Mouse (Mus musculus): ENCODE data around the gene Olfr651. TPM values are rescaled to one million over a fixed set of nuclear protein-coding genes. Genes with fewer than 3 reads are reported as not detected.
A peak's percentile ranks its signal among the peaks of the same experiment; 100 is the strongest.

The Olfr651 gene
- polyA plus RNA-seq, 1 experiment, result not detected

GRCm38 (mm10) chr7:104580846-104581245 is 30.9 kb downstream of the Olfr651 start:
- Histone ChIP-seq H3K4me1 (ENCODE audit: control insufficient read depth, insufficient read depth, insufficient read length) (no peaks in the 10 kb centered on the region), H3K4me3 (ENCODE audit: extremely low read depth, insufficient read depth, insufficient read length) (no peak overlapping the region), H3K27me3 (ENCODE audit: control insufficient read depth, insufficient read depth, low read length) (no peaks in the 10 kb centered on the region), H3K36me3 (ENCODE audit: control insufficient read depth, insufficient read depth, low read length) (no peaks in the 10 kb centered on the region), H3K27ac (ENCODE audit: insufficient read depth, low read length) (no peak overlapping the region)
- TF ChIP-seq CTCF (IDR thresholded peaks at IDR 0.05; ENCODE audit: extremely low read depth, insufficient read depth, insufficient read length, insufficient replicate concordance) (no peak), POLR2A (IDR thresholded peaks at IDR 0.05; ENCODE audit: low read depth, low read length) (no peak)
- no peak for DNase-seq (ENCODE audit: low read depth in 1 of 2, low spot score in 2 of 2)
- 89% methylated on average over 4 of the region's 4 CpGs for WGBS

GRCm38 (mm10) chr7:104581429-104581828 is 31.5 kb downstream of the Olfr651 start:
- H3K36me3 ChIP-seq (ENCODE audit: control insufficient read depth, insufficient read depth, low read length), result no peaks in the 10 kb centered on the region
- no peaks in the 10 kb centered on the region for H3K27me3 ChIP-seq (ENCODE audit: control insufficient read depth, insufficient read depth, low read length)
- WGBS, result 92% methylated on average over 4 of the region's 4 CpGs
- no peak overlapping the region for H3K4me3 ChIP-seq (ENCODE audit: extremely low read depth, insufficient read depth, insufficient read length)
- no peaks in the 10 kb centered on the region for H3K4me1 ChIP-seq (ENCODE audit: control insufficient read depth, insufficient read depth, insufficient read length)
- no peak overlapping the region for H3K27ac ChIP-seq (ENCODE audit: insufficient read depth, low read length)
- TF ChIP-seq CTCF (IDR thresholded peaks at IDR 0.05; ENCODE audit: extremely low read depth, insufficient read depth, insufficient read length, insufficient replicate concordance) (no peak), POLR2A (IDR thresholded peaks at IDR 0.05; ENCODE audit: low read depth, low read length) (no peak)
- no peak for DNase-seq (ENCODE audit: low read depth in 1 of 2, low spot score in 2 of 2)

GRCm38 (mm10) chr7:104586725-104587124 is 36.8 kb downstream of the Olfr651 start, which contains the start of gene Olfr654:
Olfr654 (plus strand) TSS chr7:104587025.
- H3K4me3 ChIP-seq (ENCODE audit: extremely low read depth, insufficient read depth, insufficient read length), result no peak within 1 kb of the TSS
- no peaks in the 10 kb centered on the region for H3K4me1 ChIP-seq (ENCODE audit: control insufficient read depth, insufficient read depth, insufficient read length)
- no peaks in the 10 kb centered on the region for H3K27me3 ChIP-seq (ENCODE audit: control insufficient read depth, insufficient read depth, low read length)
- no peak within 1 kb of the TSS for H3K27ac ChIP-seq (ENCODE audit: insufficient read depth, low read length)
- WGBS, result 86% methylated on average over 4 of the region's 4 CpGs
- no peaks in the 10 kb centered on the region for H3K36me3 ChIP-seq (ENCODE audit: control insufficient read depth, insufficient read depth, low read length)
- no peak for TF ChIP-seq CTCF (IDR thresholded peaks at IDR 0.05; ENCODE audit: extremely low read depth, insufficient read depth, insufficient read length, insufficient replicate concordance)
- no peak for TF ChIP-seq POLR2A (IDR thresholded peaks at IDR 0.05; ENCODE audit: low read depth, low read length)
- no peak for DNase-seq (ENCODE audit: low read depth in 1 of 2, low spot score in 2 of 2)

GRCm38 (mm10) chr7:104588274-104588673 is 38.3 kb downstream of the Olfr651 start:
- TF ChIP-seq CTCF (IDR thresholded peaks at IDR 0.05; ENCODE audit: extremely low read depth, insufficient read depth, insufficient read length, insufficient replicate concordance) (no peak), POLR2A (IDR thresholded peaks at IDR 0.05; ENCODE audit: low read depth, low read length) (no peak)
- no peak overlapping the region for H3K27ac ChIP-seq (ENCODE audit: insufficient read depth, low read length)
- H3K4me1 ChIP-seq (ENCODE audit: control insufficient read depth, insufficient read depth, insufficient read length), result no peaks in the 10 kb centered on the region
- 81% methylated on average over 5 of the region's 5 CpGs for WGBS
- H3K36me3 ChIP-seq (ENCODE audit: control insufficient read depth, insufficient read depth, low read length), result no peaks in the 10 kb centered on the region
- H3K27me3 ChIP-seq (ENCODE audit: control insufficient read depth, insufficient read depth, low read length), result no peaks in the 10 kb centered on the region
- no peak for DNase-seq (ENCODE audit: low read depth in 1 of 2, low spot score in 2 of 2)
- no peak overlapping the region for H3K4me3 ChIP-seq (ENCODE audit: extremely low read depth, insufficient read depth, insufficient read length)

DNA sequence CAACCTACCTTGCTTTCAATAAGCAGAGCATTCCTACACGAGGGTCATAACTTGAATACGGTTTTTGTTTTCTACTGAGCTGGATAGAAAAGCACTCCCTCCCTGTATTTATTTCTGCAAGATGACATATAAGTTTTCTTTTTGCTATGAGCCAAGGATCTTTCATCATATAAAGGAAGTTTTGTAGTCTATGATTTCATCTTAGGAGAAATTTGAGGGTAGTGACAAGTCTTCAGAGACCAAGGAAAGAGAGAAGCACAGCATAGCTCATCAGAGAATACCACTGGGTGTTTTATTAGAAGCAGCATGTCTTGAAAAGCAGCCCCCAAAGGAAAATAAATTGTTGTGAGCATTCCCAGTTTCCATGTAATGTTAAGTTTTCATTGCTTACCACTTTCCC is 51.7 kb downstream of the Olfr651 start, which contains the start of gene Olfr655:
TSS of gene Olfr655 (minus strand) at position 101 of the 400 bp plus-strand sequence.
- Histone ChIP-seq H3K4me1 (ENCODE audit: control insufficient read depth, insufficient read depth, insufficient read length) (no peaks in the 10 kb centered on the region), H3K27me3 (ENCODE audit: control insufficient read depth, insufficient read depth, low read length) (no peaks in the 10 kb centered on the region), H3K4me3 (ENCODE audit: extremely low read depth, insufficient read depth, insufficient read length) (no peak within 1 kb of the TSS), H3K27ac (ENCODE audit: insufficient read depth, low read length) (no peak within 1 kb of the TSS), H3K36me3 (ENCODE audit: control insufficient read depth, insufficient read depth, low read length) (no peaks in the 10 kb centered on the region)
- no peak for TF ChIP-seq CTCF (IDR thresholded peaks at IDR 0.05; ENCODE audit: extremely low read depth, insufficient read depth, insufficient read length, insufficient replicate concordance)
- no peak for TF ChIP-seq POLR2A (IDR thresholded peaks at IDR 0.05; ENCODE audit: low read depth, low read length)
- no peak for DNase-seq (ENCODE audit: low read depth in 1 of 2, low spot score in 2 of 2)
- 89% methylated on average over 2 of the region's 2 CpGs for WGBS

DNA sequence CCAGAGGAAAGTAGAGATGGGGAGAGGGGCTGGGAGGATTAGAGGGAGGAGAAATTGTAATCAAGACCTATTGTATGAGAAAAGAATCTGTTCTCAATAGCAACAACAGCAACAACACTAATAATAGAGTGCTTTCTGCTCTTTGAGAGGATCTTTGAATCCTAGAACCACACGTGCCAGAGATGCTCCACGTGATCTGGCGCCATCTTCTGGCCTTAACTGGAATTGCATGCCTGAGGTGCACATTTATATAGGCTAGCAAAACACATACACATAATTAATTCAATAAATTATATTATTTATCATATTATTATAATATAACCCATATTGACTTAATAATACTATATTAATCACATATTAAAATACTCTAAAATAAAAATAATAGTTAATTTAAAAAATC is 53.2 kb downstream of the Olfr651 start:
- H3K36me3 ChIP-seq (ENCODE audit: control insufficient read depth, insufficient read depth, low read length), result no peaks in the 10 kb centered on the region
- DNase-seq (ENCODE audit: low read depth in 1 of 2, low spot score in 2 of 2), result peak; percentile 33 to 57
- 14% methylated on average over 3 of the region's 3 CpGs for WGBS
- H3K4me1 ChIP-seq (ENCODE audit: control insufficient read depth, insufficient read depth, insufficient read length), result no peaks in the 10 kb centered on the region
- no peak overlapping the region for H3K27ac ChIP-seq (ENCODE audit: insufficient read depth, low read length)
- peak; percentile 73; the same call in 1 of the 2 replicates for TF ChIP-seq CTCF (IDR thresholded peaks at IDR 0.05; ENCODE audit: extremely low read depth, insufficient read depth, insufficient read length, insufficient replicate concordance)
- TF ChIP-seq POLR2A (IDR thresholded peaks at IDR 0.05; ENCODE audit: low read depth, low read length), result no peak
- H3K27me3 ChIP-seq (ENCODE audit: control insufficient read depth, insufficient read depth, low read length), result no peaks in the 10 kb centered on the region
- no peak overlapping the region for H3K4me3 ChIP-seq (ENCODE audit: extremely low read depth, insufficient read depth, insufficient read length)

Other genes starting within 250 kb of the Olfr651 start
- 6.2 and 7.5 TPM in 2 replicates for gene Trim12a, start 234.7 kb upstream of the Olfr651 start, polyA plus RNA-seq (2012; rRNA removed)
- gene Trim34b, start 220.7 kb upstream of the Olfr651 start, polyA plus RNA-seq (2012; rRNA removed), result 5.7 and 6.7 TPM in 2 replicates
- gene Trim12c, start 196.8 kb upstream of the Olfr651 start, polyA plus RNA-seq (2012; rRNA removed), result 4.9 and 5.0 TPM in 2 replicates
- 2.8 and 3.5 TPM in 2 replicates for gene Trim30b, start 180.2 kb upstream of the Olfr651 start, polyA plus RNA-seq (2012; rRNA removed)
- gene Trim30c, start 149.3 kb upstream of the Olfr651 start, polyA plus RNA-seq (2012; rRNA removed), result 0.49 and 0.51 TPM in 2 replicates
- 8.1 and 8.8 TPM in 2 replicates for gene Trim30a, start 84.9 kb upstream of the Olfr651 start, polyA plus RNA-seq (2012; rRNA removed)
- 2.8 and 2.9 TPM in 2 replicates for gene Trim30d, start 42.3 kb upstream of the Olfr651 start, polyA plus RNA-seq (2012; rRNA removed)
- not detected in 2 replicates for gene Olfr652, start 10.8 kb downstream of the Olfr651 start, polyA plus RNA-seq (2012; rRNA removed)
- not detected in 2 replicates for gene Olfr653, start 27.2 kb downstream of the Olfr651 start, polyA plus RNA-seq (2012; rRNA removed)
- not detected in 2 replicates for gene Olfr654, start 36.9 kb downstream of the Olfr651 start, polyA plus RNA-seq (2012; rRNA removed)
- gene Olfr655, start 51.6 kb downstream of the Olfr651 start, polyA plus RNA-seq (2012; rRNA removed), result not detected in 2 replicates
- not detected in 2 replicates for gene Olfr656, start 63.8 kb downstream of the Olfr651 start, polyA plus RNA-seq (2012; rRNA removed)
- not detected in 2 replicates for gene Olfr657, start 74.7 kb downstream of the Olfr651 start, polyA plus RNA-seq (2012; rRNA removed)
- gene Olfr658, start 97.2 kb downstream of the Olfr651 start, polyA plus RNA-seq (2012; rRNA removed), result 0.05 and 0.06 TPM in 2 replicates
- not detected in 2 replicates for gene Olfr659, start 116.6 kb downstream of the Olfr651 start, polyA plus RNA-seq (2012; rRNA removed)
- not detected in 2 replicates for gene Olfr661, start 136.4 kb downstream of the Olfr651 start, polyA plus RNA-seq (2012; rRNA removed)
- not detected in 2 replicates for gene Usp17le, start 227.3 kb downstream of the Olfr651 start, polyA plus RNA-seq (2012; rRNA removed)